Mouse (Mus musculus): Measurements from ENCODE around the gene Tex14. TPM values are rescaled to one million over a fixed set of nuclear protein-coding genes. Genes with fewer than 3 reads are reported as not detected.
A peak's percentile ranks its signal among the peaks of the same experiment; 100 is the strongest.

Tex14 gene
- total RNA-seq, 2 experiments from 2014 or later = 0.07 to 0.15 TPM

DNA sequence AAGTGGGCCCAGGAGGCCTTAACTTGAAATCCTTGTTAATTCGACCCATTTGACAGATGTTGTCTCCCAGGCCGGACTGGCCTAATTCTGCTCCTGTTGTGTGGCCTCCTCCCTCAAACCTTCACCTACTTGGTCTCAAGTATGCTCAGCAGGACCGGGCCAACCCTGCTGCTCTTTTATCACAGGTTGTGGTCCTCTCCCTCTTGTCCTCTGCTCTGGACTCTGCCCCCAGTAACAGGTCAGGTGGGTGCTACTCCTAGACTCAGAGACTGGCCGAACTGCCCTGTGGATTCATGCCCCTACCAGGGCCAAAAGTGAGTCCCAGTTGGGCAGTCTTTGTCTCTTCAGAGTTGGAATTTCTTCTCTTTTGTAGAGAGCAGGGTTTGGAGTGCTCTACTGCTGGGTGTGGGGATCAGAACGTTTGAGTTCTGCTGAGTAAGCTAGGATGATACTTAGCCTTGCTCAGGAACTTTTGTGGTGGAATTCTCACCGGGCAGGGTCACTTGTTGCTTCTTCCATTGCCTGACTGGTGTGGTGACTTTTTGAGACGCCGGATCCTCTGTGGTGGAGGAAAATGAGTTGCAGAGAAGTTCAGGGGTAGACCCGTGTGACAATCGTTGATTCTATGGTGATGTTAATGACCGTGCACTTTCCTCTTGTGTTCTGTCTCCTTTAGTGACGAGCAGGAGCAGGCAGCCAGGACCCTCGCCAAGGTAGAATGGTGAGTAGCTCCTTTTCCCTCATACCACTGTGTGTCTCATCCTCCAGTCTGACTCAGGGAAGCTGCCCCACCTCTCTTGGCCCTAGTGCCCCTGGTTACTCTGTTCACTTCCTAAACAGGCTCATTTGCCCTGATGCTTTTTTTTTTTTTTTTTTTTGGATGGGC is 188.1 kb downstream of the Tex14 start:
- DNase-seq = no peak

DNA sequence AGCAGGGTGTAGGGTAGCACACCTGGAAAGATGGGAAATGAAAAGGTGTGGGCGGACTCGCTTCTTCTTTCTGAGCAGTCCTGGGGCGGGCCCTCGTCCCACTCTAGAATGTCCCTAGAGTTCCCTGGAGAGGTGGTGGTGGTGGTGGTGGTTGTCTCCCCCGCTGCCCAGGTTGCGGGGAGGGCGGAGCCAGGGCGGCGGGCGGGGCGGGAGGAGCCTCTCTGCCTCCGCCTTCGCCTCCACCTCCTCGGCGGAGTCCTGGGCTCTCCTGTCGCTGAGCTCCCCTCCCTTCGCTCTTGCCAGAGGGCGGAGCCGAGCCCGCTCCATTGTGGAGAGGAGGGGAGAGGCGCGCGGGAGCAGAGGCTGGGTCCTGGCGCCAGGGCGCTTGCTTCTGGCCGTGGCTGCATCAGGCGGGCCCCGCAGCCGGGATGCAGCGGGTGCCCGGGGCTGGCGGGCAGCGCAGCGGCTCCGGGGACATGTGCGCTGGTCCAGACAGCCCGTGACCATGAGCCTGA is 190.5 kb downstream of the Tex14 start:
- DNase-seq = peak; percentile 87 to 94

DNA sequence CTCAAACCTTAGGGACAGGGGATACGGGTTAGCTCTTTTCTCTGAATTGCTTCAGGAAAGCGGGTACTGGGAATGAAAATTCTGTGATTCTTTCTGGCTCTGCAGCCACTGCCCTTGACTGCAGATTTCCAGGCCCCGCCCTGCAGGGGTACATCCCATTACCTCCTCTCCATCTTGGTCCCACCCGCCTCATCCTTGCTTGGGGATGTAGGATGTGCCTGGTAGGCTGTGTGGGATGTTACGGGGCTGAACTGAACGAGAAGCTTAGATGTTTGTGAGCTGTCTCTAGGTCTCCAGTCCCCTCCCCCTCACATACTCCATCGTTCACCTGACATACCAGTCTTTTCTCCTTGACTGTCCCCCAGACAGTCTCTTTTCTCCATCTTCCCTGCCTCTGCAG is 191.1 kb downstream of the Tex14 start:
- no peak for DNase-seq

DNA sequence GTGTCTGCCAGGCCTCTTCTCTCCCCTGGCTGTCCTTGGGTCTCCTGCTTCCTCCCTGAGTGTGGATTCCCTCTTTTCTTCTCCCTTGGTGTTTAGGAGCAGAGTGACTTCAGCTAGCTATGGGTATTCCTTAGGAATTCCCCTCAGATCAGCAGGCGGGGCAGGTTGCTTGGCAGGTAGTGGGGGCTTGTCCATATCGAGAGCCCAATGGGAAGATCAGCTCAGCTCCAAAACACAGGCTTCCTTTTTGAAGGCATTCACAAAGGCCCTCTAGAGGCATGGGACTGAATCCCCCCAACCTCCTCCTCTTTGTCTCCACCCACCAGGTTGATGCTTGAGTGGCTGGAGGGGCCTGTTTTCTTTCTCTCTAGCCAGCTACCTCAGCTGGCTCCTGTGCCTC is 191.6 kb downstream of the Tex14 start:
- no peak for DNase-seq

GRCm38 (mm10) chr11:87597061-87597460 is 192.2 kb downstream of the Tex14 start:
- no peak for DNase-seq

GRCm38 (mm10) chr11:87599395-87600089 is 194.7 kb downstream of the Tex14 start:
- DNase-seq = no peak

GRCm38 (mm10) chr11:87600322-87600853 is 195.5 kb downstream of the Tex14 start:
- DNase-seq = no peak

DNA sequence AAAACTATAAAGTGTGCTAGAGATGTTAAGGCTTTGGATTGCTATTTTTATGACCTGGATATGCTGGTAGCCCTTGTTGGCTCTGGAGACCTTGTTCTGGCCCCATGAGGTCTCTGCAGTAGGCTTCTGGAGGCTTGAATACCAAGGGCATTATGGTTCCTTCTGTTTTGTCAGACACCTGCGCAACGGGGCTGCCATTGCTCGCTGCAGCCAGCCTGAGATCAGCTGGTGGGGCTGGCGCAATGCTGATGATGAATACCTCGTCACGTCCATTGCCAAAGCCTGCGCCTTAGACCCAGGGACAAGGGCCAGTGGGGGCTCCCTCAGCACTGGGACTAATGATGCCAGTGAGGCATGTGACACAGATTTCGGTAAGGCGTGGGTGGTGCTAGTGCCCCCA is 197.4 kb downstream of the Tex14 start:
- no peak for DNase-seq

- no peak for DNase-seq
Measured at GRCm38 (mm10) chr11:87603571-87603970, 198.7 kb downstream of the Tex14 start.

Other genes with a start within 250 kb of the Tex14 start
- gene Ppm1e, start 46.0 kb upstream of the Tex14 start, total RNA-seq (2021) = 1 to 10 TPM; 4.0 to 6.7 TPM
- 1 to 10 TPM; 1.8 to 1.9 TPM for gene Rad51c, start 111 bp upstream of the Tex14 start, total RNA-seq (2021)
- not detected for gene Gm11492, start 161.6 kb downstream of the Tex14 start, total RNA-seq (2021)
- gene Sept4, start 163.8 kb downstream of the Tex14 start, total RNA-seq (2021) = 10 to 100 TPM; 31.8 to 37.7 TPM
- 10 to 100 TPM; 22.9 to 25.2 TPM for gene Mtmr4, start 187.1 kb downstream of the Tex14 start, total RNA-seq (2021)
- gene Hsf5, start 212.1 kb downstream of the Tex14 start, total RNA-seq (2021) = not detected